Mouse (Mus musculus) intestine, embryonic 15.5 days (tissue): ENCODE data around the gene 4930451I11Rik. TPM values are rescaled to one million over a fixed set of nuclear protein-coding genes. Genes with fewer than 3 reads are reported as not detected.

ENCODE experiments used
- ATAC-seq: fragments of 200-750 bp; cut with Nextera tagmentation; 2 replicates; pipeline ENCODE4 v1.8.0; 2017; ENCODE audit warnings: moderate TSS enrichment, moderate library complexity
- H3K27ac ChIP-seq: fragments of 300-500 bp; sonication (generic); 2 replicates; pipeline ENCODE4 v1.5.1; 2015; ENCODE audit warnings: mild to moderate bottlenecking, inconsistent platforms
- H3K27me3 ChIP-seq: fragments of 300-500 bp; sonication (generic); replicated peaks from 2 replicates; pipeline ENCODE4 v1.6.1; 2015; ENCODE audit warnings: inconsistent platforms
- H3K36me3 ChIP-seq: fragments of 300-500 bp; sonication (generic); 2 replicates; pipeline ENCODE4 v1.6.1; 2015; ENCODE audit warnings: inconsistent platforms
- H3K4me1 ChIP-seq: fragments of 300-500 bp; sonication (generic); replicated peaks from 2 replicates; pipeline ENCODE4 v1.6.1; 2015; ENCODE audit warnings: inconsistent platforms
- H3K4me2 ChIP-seq: fragments of 300-500 bp; sonication (generic); replicated peaks from 2 replicates; pipeline ENCODE4 v1.6.1; 2015; ENCODE audit warnings: mild to moderate bottlenecking, inconsistent platforms
- H3K4me3 ChIP-seq: fragments of 300-500 bp; sonication (generic); replicated peaks from 2 replicates; pipeline ENCODE4 v1.5.1; 2015; ENCODE audit warnings: inconsistent platforms
- H3K9ac ChIP-seq: fragments of 300-500 bp; sonication (generic); 2 replicates; pipeline ENCODE4 v1.6.1; 2015; ENCODE audit warnings: inconsistent platforms
- H3K9me3 ChIP-seq: fragments of 300-500 bp; sonication (generic); 2 replicates; pipeline ENCODE4 v1.6.1; 2016; ENCODE audit warnings: inconsistent platforms
- WGBS: fragments of 180-500 bp; shearing (Covaris S2); methylation state at CpG from one replicate; pipeline ENCODE4 v1.1.7; 2015; 5-methylcytosine and 5-hydroxymethylcytosine counted together
- polyA plus RNA-seq: library from polyadenylated mRNA; unstranded; fragments of >200 nt; fragmentation: Nextera tagmentation; extraction: Ambion mirVana; gene quantifications from 2 replicates; pipeline ENCODE4 v1.2.1, GENCODE M21; 2015

The 4930451I11Rik gene
- polyA plus RNA-seq, 1 experiment from 2014 or later = not detected

GRCm38 (mm10) chr7:126786142-126786541 lies 45.3 kb downstream of the 4930451I11Rik start:
- no peak overlapping the region for H3K27ac ChIP-seq
- no peak overlapping the region for H3K9ac ChIP-seq
- no peak overlapping the region for H3K4me2 ChIP-seq
- peaks cover 43% of the 10 kb centered on the region for H3K36me3 ChIP-seq
- ATAC-seq = no peak
- no peaks in the 10 kb centered on the region for H3K27me3 ChIP-seq
- peaks cover 20% of the 10 kb centered on the region for H3K4me1 ChIP-seq
- no peaks in the 10 kb centered on the region for H3K9me3 ChIP-seq
- no peak overlapping the region for H3K4me3 ChIP-seq
- WGBS = 90% methylated on average over 14 of the region's 14 CpGs

GRCm38 (mm10) chr7:126785056-126785455 lies 46.4 kb downstream of the 4930451I11Rik start:
- Histone ChIP-seq H3K9me3 (no peaks in the 10 kb centered on the region), H3K4me3 (no peak overlapping the region), H3K36me3 (peaks cover 43% of the 10 kb centered on the region), H3K4me1 (peaks cover 20% of the 10 kb centered on the region), H3K27me3 (no peaks in the 10 kb centered on the region), H3K4me2 (no peak overlapping the region), H3K27ac (no peak overlapping the region), H3K9ac (no peak overlapping the region)
- WGBS = 58% methylated on average over 4 of the region's 4 CpGs
- no peak for ATAC-seq

- H3K36me3 ChIP-seq = peaks cover 43% of the 10 kb centered on the region
- 77% methylated on average over 7 of the region's 7 CpGs for WGBS
Observed at GRCm38 (mm10) chr7:126784469-126784868, 47.0 kb downstream of the 4930451I11Rik start.

GRCm38 (mm10) chr7:126782693-126783092 lies 48.7 kb downstream of the 4930451I11Rik start:
- no peak overlapping the region for H3K4me3 ChIP-seq

More at GRCm38 (mm10) chr7:126784469-126784868, 47.0 kb downstream of the 4930451I11Rik start:
- Histone ChIP-seq H3K27ac (no peak overlapping the region), H3K4me2 (no peak overlapping the region), H3K4me1 (peaks cover 24% of the 10 kb centered on the region), H3K27me3 (no peaks in the 10 kb centered on the region), H3K9me3 (no peaks in the 10 kb centered on the region), H3K9ac (no peak overlapping the region), H3K4me3 (no peak overlapping the region)
- no peak for ATAC-seq

GRCm38 (mm10) chr7:126781661-126782370 lies 49.6 kb downstream of the 4930451I11Rik start:
- H3K36me3 ChIP-seq = peaks cover 27% of the 10 kb centered on the region
- no peak for ATAC-seq
- H3K4me1 ChIP-seq = peaks cover 37% of the 10 kb centered on the region
- H3K4me2 ChIP-seq = peak overlapping the region; percentile 85
- H3K9me3 ChIP-seq = no peaks in the 10 kb centered on the region
- WGBS = 34% methylated on average over 11 of the region's 11 CpGs
- H3K27me3 ChIP-seq = no peaks in the 10 kb centered on the region
- peak overlapping the region; percentile 45 for H3K9ac ChIP-seq
- no peak overlapping the region for H3K4me3 ChIP-seq
- H3K27ac ChIP-seq = no peak overlapping the region

More at GRCm38 (mm10) chr7:126782693-126783092, 48.7 kb downstream of the 4930451I11Rik start:
- WGBS = 77% methylated on average over 13 of the region's 13 CpGs
- peaks cover 35% of the 10 kb centered on the region for H3K36me3 ChIP-seq
- H3K9me3 ChIP-seq = no peaks in the 10 kb centered on the region
- no peak overlapping the region for H3K4me2 ChIP-seq
- no peak overlapping the region for H3K9ac ChIP-seq
- ATAC-seq = no peak
- H3K27me3 ChIP-seq = no peaks in the 10 kb centered on the region
- no peak overlapping the region for H3K27ac ChIP-seq
- H3K4me1 ChIP-seq = peaks cover 29% of the 10 kb centered on the region

GRCm38 (mm10) chr7:126780971-126781635 lies 50.3 kb downstream of the 4930451I11Rik start, which contains the start of gene Tbx6:
TSS of gene Tbx6 (plus strand) at chr7:126781483.
- H3K36me3 ChIP-seq = peaks cover 20% of the 10 kb centered on the region
- H3K9ac ChIP-seq = peak within 1 kb of the TSS; percentile 45
- peak within 1 kb of the TSS; percentile 42 for H3K4me3 ChIP-seq
- no peaks in the 10 kb centered on the region for H3K9me3 ChIP-seq
- H3K27me3 ChIP-seq = no peaks in the 10 kb centered on the region
- ATAC-seq = peak; percentile 12
- peaks cover 41% of the 10 kb centered on the region for H3K4me1 ChIP-seq
- peak within 1 kb of the TSS; percentile 85 for H3K4me2 ChIP-seq
- peak within 1 kb of the TSS; percentile 51 for H3K27ac ChIP-seq
- 7% methylated on average over 22 of the region's 22 CpGs for WGBS

Other genes with a start within 250 kb of the 4930451I11Rik start
- gene Apobr, start 246.7 kb downstream of the 4930451I11Rik start, polyA plus RNA-seq = 0.75 and 1.8 TPM in 2 replicates
- gene Cln3, start 245.8 kb downstream of the 4930451I11Rik start, polyA plus RNA-seq = 34.4 and 34.9 TPM in 2 replicates
- not detected in 2 replicates for gene Il27, start 236.7 kb downstream of the 4930451I11Rik start, polyA plus RNA-seq
- 53.4 and 111 TPM in 2 replicates for gene Nupr1, start 200.8 kb downstream of the 4930451I11Rik start, polyA plus RNA-seq
- 45.2 and 51.7 TPM in 2 replicates for gene Sgf29, start 182.3 kb downstream of the 4930451I11Rik start, polyA plus RNA-seq
- 5.5 and 6.1 TPM in 2 replicates for gene Sult1a1, start 155.2 kb downstream of the 4930451I11Rik start, polyA plus RNA-seq
- gene Bola2, start 136.2 kb downstream of the 4930451I11Rik start, polyA plus RNA-seq = 118 and 120 TPM in 2 replicates
- 8.1 and 9.1 TPM in 2 replicates for gene Slx1b, start 135.9 kb downstream of the 4930451I11Rik start, polyA plus RNA-seq
- gene Coro1a, start 123.9 kb downstream of the 4930451I11Rik start, polyA plus RNA-seq = 36.9 and 39.7 TPM in 2 replicates
- gene Mapk3, start 72.0 kb downstream of the 4930451I11Rik start, polyA plus RNA-seq = 109 and 112 TPM in 2 replicates
- gene Gdpd3, start 65.3 kb downstream of the 4930451I11Rik start, polyA plus RNA-seq = 1.4 and 1.6 TPM in 2 replicates
- gene Ypel3, start 54.7 kb downstream of the 4930451I11Rik start, polyA plus RNA-seq = 66.9 and 71.2 TPM in 2 replicates
- gene Tbx6, start 50.2 kb downstream of the 4930451I11Rik start, polyA plus RNA-seq = 0.34 and 0.43 TPM in 2 replicates
- gene Ppp4c, start 39.1 kb downstream of the 4930451I11Rik start, polyA plus RNA-seq = 248 and 256 TPM in 2 replicates
- gene Fam57b, start 34.0 kb downstream of the 4930451I11Rik start, polyA plus RNA-seq = 1.2 and 1.5 TPM in 2 replicates
- gene Doc2a, start 15.8 kb upstream of the 4930451I11Rik start, polyA plus RNA-seq = 0.75 and 1.0 TPM in 2 replicates
- gene Hirip3, start 30.3 kb upstream of the 4930451I11Rik start, polyA plus RNA-seq = 23.2 and 25.1 TPM in 2 replicates
- gene Ino80e, start 30.7 kb upstream of the 4930451I11Rik start, polyA plus RNA-seq = 59.1 and 65.9 TPM in 2 replicates
- gene Taok2, start 53.1 kb upstream of the 4930451I11Rik start, polyA plus RNA-seq = 30.8 and 31.9 TPM in 2 replicates
- gene Tmem219, start 91.3 kb upstream of the 4930451I11Rik start, polyA plus RNA-seq = 27.8 and 33.3 TPM in 2 replicates
- gene Kctd13, start 97.2 kb upstream of the 4930451I11Rik start, polyA plus RNA-seq = 13.6 and 13.9 TPM in 2 replicates
- gene Asphd1, start 117.9 kb upstream of the 4930451I11Rik start, polyA plus RNA-seq = 0.32 and 0.46 TPM in 2 replicates
- 2.4 and 2.9 TPM in 2 replicates for gene Sez6l2, start 118.9 kb upstream of the 4930451I11Rik start, polyA plus RNA-seq
- 123 and 136 TPM in 2 replicates for gene Cdipt, start 144.3 kb upstream of the 4930451I11Rik start, polyA plus RNA-seq
- gene Cdiptos, start 144.5 kb upstream of the 4930451I11Rik start, polyA plus RNA-seq = 0.98 and 2.3 TPM in 2 replicates
- 58.3 and 59.2 TPM in 2 replicates for gene Mvp, start 183.0 kb upstream of the 4930451I11Rik start, polyA plus RNA-seq
- 0.43 and 1.5 TPM in 2 replicates for gene Pagr1b, start 184.8 kb upstream of the 4930451I11Rik start, polyA plus RNA-seq
- 48.4 and 52.6 TPM in 2 replicates for gene Pagr1a, start 185.7 kb upstream of the 4930451I11Rik start, polyA plus RNA-seq
- 41.5 and 51.1 TPM in 2 replicates for gene Gm42742, start 189.5 kb upstream of the 4930451I11Rik start, polyA plus RNA-seq
- gene Prrt2, start 189.6 kb upstream of the 4930451I11Rik start, polyA plus RNA-seq = 4.3 and 5.0 TPM in 2 replicates
- gene Maz, start 195.4 kb upstream of the 4930451I11Rik start, polyA plus RNA-seq = 66.6 and 68.8 TPM in 2 replicates
- gene Kif22, start 210.8 kb upstream of the 4930451I11Rik start, polyA plus RNA-seq = 101 and 107 TPM in 2 replicates